Mouse (Mus musculus): ENCODE data around the gene Glis3.

GRCm38 (mm10) chr19:28608747-28609146 is 71.1 kb downstream of the Glis3 start:
- TF ChIP-seq POLR2A (IDR thresholded peaks at IDR 0.05; ENCODE audit: control insufficient read depth, low read depth, low read length) (no peak), CTCF (IDR thresholded peaks at IDR 0.05; ENCODE audit: control insufficient read depth, insufficient read depth, insufficient replicate concordance, low read depth, low read length) (no peak)
